Mouse (Mus musculus) mammary gland, adult 2 months (tissue): Measurements from ENCODE around the gene Tox3. TPM values are rescaled to one million over a fixed set of nuclear protein-coding genes. Genes with fewer than 3 reads are reported as not detected.

Experiments
- polyA plus RNA-seq: library from polyadenylated mRNA; depleted of rRNA; stranded (reverse); fragments of >200 nt; gene quantifications from 2 replicates; pipeline ENCODE4 v1.2.3, GENCODE M21; 2012; ENCODE audit warnings: low replicate concordance; rRNA removed

Gene Tox3
- polyA plus RNA-seq = 1.2 and 1.4 TPM in 2 replicates

DNA sequence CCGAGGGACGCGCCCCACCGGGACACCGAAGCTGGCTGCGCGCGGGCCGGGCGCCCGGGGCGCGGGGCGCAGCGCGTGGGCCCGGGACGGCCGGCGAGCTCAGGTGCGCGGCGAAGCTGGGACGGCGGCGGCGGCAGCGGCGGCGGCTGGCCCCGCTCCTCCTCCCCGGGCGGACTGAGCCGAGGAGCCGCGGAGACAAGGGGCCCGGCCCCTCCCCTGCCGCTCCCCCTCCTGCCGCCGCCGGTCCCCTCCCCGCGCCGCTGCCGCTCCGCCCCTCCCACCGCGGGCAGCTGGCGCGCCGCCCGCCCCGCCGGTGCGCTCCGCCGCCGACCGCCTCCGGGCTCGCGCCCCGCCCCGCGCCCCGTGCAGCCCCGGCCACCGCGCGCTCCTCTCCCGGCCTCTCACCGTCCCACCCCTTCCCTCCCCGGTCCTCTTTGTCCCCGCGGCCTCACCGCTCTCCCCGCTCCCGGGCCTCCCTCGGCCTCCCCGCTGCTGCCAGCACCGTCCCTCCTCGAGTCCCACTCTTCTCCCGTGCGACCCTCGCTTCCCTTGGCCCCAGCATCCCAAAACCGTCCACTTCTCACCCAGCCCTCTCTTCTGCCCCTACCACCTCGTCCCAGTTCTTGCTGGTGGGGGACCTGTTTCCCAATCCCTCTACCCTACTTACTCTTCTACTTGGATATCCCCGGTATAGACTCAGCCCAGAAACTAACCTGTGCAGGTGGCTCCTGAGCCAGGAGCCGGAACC is at the start of gene Tox3:
TSS of gene Tox3 (minus strand) at position 166 of the 748 bp plus-strand sequence.

